Mouse (Mus musculus) CH12.LX (cell line): ENCODE data around the gene Pgc. TPM values are rescaled to one million over a fixed set of nuclear protein-coding genes. Genes with fewer than 3 reads are reported as not detected.
A peak's percentile ranks its signal among the peaks of the same experiment; 100 is the strongest.

Source experiments
- DNase-seq: peaks from one replicate; pipeline ENCODE4 v3.0.0-alpha.2; 2013; ENCODE audit errors: extremely low read depth
- H3K27ac ChIP-seq: 2 replicates; pipeline ENCODE4 v1.5.1; 2012; ENCODE audit warnings: low read depth, mild to moderate bottlenecking, control low read depth, moderate library complexity; ENCODE audit not compliant: insufficient read depth
- H3K27me3 ChIP-seq: replicated peaks from 2 replicates; pipeline ENCODE3; 2012; ENCODE audit warnings: inconsistent platforms
- H3K36me3 ChIP-seq, 2 experiments: replicated peaks in 1 of 2; 2 replicates each; pipeline versions ENCODE3 to v1.6.1; 2012; ENCODE audit warnings: inconsistent platforms in 1 of 2, low read length in 1 of 2, mild to moderate bottlenecking in 1 of 2, mixed read lengths in 1 of 2, moderate library complexity in 1 of 2; ENCODE audit not compliant: control insufficient read depth in 1 of 2, insufficient read depth in 1 of 2
- H3K4me1 ChIP-seq, 2 experiments: 2 replicates each; pipeline ENCODE4 v1.6.1; 2012; ENCODE audit warnings: inconsistent platforms in 1 of 2, moderate library complexity in 1 of 2; ENCODE audit not compliant: insufficient read depth in 2 of 2, control insufficient read depth in 1 of 2
- H3K4me2 ChIP-seq: 2 replicates; pipeline ENCODE4 v1.6.1; 2012; ENCODE audit warnings: low read depth, mild to moderate bottlenecking, control low read depth; ENCODE audit not compliant: poor library complexity, insufficient read depth, severe bottlenecking
- H3K4me3 ChIP-seq, 3 experiments: fragments of 150-350 bp in 1 of 3; sonication (generic) in 1 of 3; replicated peaks in 1 of 3; 2 replicates each; pipeline versions ENCODE3 to v1.5.1; 2011 to 2012; ENCODE audit warnings: low read depth in 2 of 3, low read length in 2 of 3, mild to moderate bottlenecking in 2 of 3, moderate library complexity in 2 of 3, control low read depth in 1 of 3, improper control_type of control experiment in 1 of 3, inconsistent platforms in 1 of 3, mixed read lengths in 1 of 3; ENCODE audit not compliant: poor library complexity in 1 of 3
- H3K79me2 ChIP-seq: replicated peaks from 2 replicates; pipeline ENCODE4 v1.6.1; 2012; ENCODE audit warnings: mild to moderate bottlenecking, moderate library complexity; ENCODE audit not compliant: control insufficient read depth, poor library complexity, insufficient read depth, severe bottlenecking; ENCODE audit errors: extremely low read depth
- H3K9ac ChIP-seq: 2 replicates; pipeline ENCODE4 v1.6.1; 2012; ENCODE audit warnings: low read depth, mild to moderate bottlenecking, control low read depth, moderate library complexity; ENCODE audit not compliant: insufficient read depth
- H3K9me3 ChIP-seq: replicated peaks from 2 replicates; pipeline ENCODE3; 2012; ENCODE audit warnings: low read length, inconsistent platforms, mixed read lengths
- CHD2 ChIP-seq: IDR thresholded peaks from 2 replicates; pipeline ENCODE4 v1.6.1; 2011; ENCODE audit warnings: low read length, improper control_type of control experiment
- ETS1 ChIP-seq: conservative IDR thresholded peaks from 2 replicates; pipeline ENCODE4 v1.6.1; 2012; ENCODE audit warnings: low read depth, mild to moderate bottlenecking, inconsistent platforms, low read length, improper control_type of control experiment, moderate library complexity
- HCFC1 ChIP-seq: IDR thresholded peaks from 2 replicates; pipeline ENCODE4 v1.6.1; 2012; ENCODE audit warnings: low read depth, mild to moderate bottlenecking, inconsistent platforms, low read length, improper control_type of control experiment
- IRF4 ChIP-seq: IDR thresholded peaks from 2 replicates; pipeline ENCODE4 v1.6.1; 2014; ENCODE audit warnings: low read depth, mild to moderate bottlenecking, inconsistent platforms, low read length, improper control_type of control experiment
- JUN ChIP-seq: IDR thresholded peaks from 2 replicates; pipeline ENCODE4 v1.6.1; 2011; ENCODE audit warnings: low read depth, mild to moderate bottlenecking, low read length, improper control_type of control experiment, moderate library complexity; ENCODE audit not compliant: insufficient read depth
- JUND ChIP-seq: conservative IDR thresholded peaks from 2 replicates; pipeline ENCODE4 v1.6.1; 2011; ENCODE audit warnings: low read depth, low read length, improper control_type of control experiment
- MAFK ChIP-seq: IDR thresholded peaks from 2 replicates; pipeline ENCODE4 v1.6.1; 2011; ENCODE audit warnings: low read length, improper control_type of control experiment; ENCODE audit not compliant: insufficient replicate concordance
- MAX ChIP-seq: IDR thresholded peaks from 2 replicates; pipeline ENCODE4 v1.6.1; 2011; ENCODE audit warnings: low read length, improper control_type of control experiment
- MAZ ChIP-seq: IDR thresholded peaks from 2 replicates; pipeline ENCODE4 v1.6.1; 2012; ENCODE audit warnings: low read depth, mild to moderate bottlenecking, inconsistent platforms, low read length, improper control_type of control experiment, moderate library complexity
- MEF2A ChIP-seq: IDR thresholded peaks from 2 replicates; pipeline ENCODE4 v1.6.1; 2014; ENCODE audit warnings: low read depth, mild to moderate bottlenecking, inconsistent platforms, low read length, improper control_type of control experiment, borderline replicate concordance
- NELFE ChIP-seq: IDR thresholded peaks from 2 replicates; pipeline ENCODE4 v1.6.1; 2011; ENCODE audit warnings: low read depth, low read length, improper control_type of control experiment
- NRF1 ChIP-seq: IDR thresholded peaks from 2 replicates; pipeline ENCODE4 v1.6.1; 2014; ENCODE audit warnings: low read depth, mild to moderate bottlenecking, inconsistent platforms, low read length, improper control_type of control experiment, moderate library complexity
- POLR2A ChIP-seq: IDR thresholded peaks from 2 replicates; pipeline ENCODE4 v1.6.1; 2011; ENCODE audit warnings: low read depth, mild to moderate bottlenecking, improper control_type of control experiment, low read length
- RAD21 ChIP-seq: IDR thresholded peaks from 2 replicates; pipeline ENCODE4 v1.6.1; 2011; ENCODE audit warnings: low read depth, mild to moderate bottlenecking, low read length, improper control_type of control experiment, moderate library complexity
- RCOR1 ChIP-seq: conservative IDR thresholded peaks from 2 replicates; pipeline ENCODE4 v1.6.1; 2012; ENCODE audit warnings: low read depth, mild to moderate bottlenecking, inconsistent platforms, low read length, improper control_type of control experiment
- SIN3A ChIP-seq: IDR thresholded peaks from 2 replicates; pipeline ENCODE4 v1.6.1; 2012; ENCODE audit warnings: low read length, improper control_type of control experiment, inconsistent platforms
- SMC3 ChIP-seq: IDR thresholded peaks from 2 replicates; pipeline ENCODE4 v1.6.1; 2011; ENCODE audit warnings: low read depth, low read length, improper control_type of control experiment
- TBP ChIP-seq: conservative IDR thresholded peaks from 2 replicates; pipeline ENCODE4 v1.6.1; 2011; ENCODE audit warnings: low read depth, low read length, improper control_type of control experiment
- TCF12 ChIP-seq: IDR thresholded peaks from 2 replicates; pipeline ENCODE4 v1.6.1; 2014; ENCODE audit warnings: low read depth, mild to moderate bottlenecking, inconsistent platforms, low read length, improper control_type of control experiment
- UBTF ChIP-seq: IDR thresholded peaks from 2 replicates; pipeline ENCODE4 v1.6.1; 2012; ENCODE audit warnings: low read depth, mild to moderate bottlenecking, inconsistent platforms, low read length, improper control_type of control experiment, moderate library complexity
- ZC3H11A ChIP-seq: IDR thresholded peaks from 2 replicates; pipeline ENCODE4 v1.6.1; 2012; ENCODE audit warnings: low read depth, mild to moderate bottlenecking, inconsistent platforms, low read length, improper control_type of control experiment
- ZMIZ1 ChIP-seq: IDR thresholded peaks from 2 replicates; pipeline ENCODE4 v1.6.1; 2012; ENCODE audit warnings: low read depth, mild to moderate bottlenecking, inconsistent platforms, low read length, improper control_type of control experiment
- ZNF384 ChIP-seq: IDR thresholded peaks from 2 replicates; pipeline ENCODE4 v1.6.1; 2012; ENCODE audit warnings: low read depth, low read length, improper control_type of control experiment, inconsistent platforms
- dilution Hi-C: fragments of 300-500 bp; cut with MboI; formaldehyde crosslinking; loops from 2 replicates; pipeline ENCODE4 v1.14.3; 2020; ENCODE audit warnings: low sequenced_read_pairs; ENCODE audit not compliant: extremely low pct_unique_long_range_greater_than_20kb, extremely low pct_ligation_motif_present
- in situ Hi-C: fragments of 300-500 bp; cut with MboI; formaldehyde crosslinking; loops from 3 replicates; pipeline ENCODE4 v1.14.3; 2019; ENCODE audit warnings: low sequenced_read_pairs, low pct_ligation_motif_present, low pct_unique_long_range_greater_than_20kb, mixed read lengths
- polyA plus RNA-seq: library from polyadenylated mRNA; unstranded; fragments of >175 nt; gene quantifications from 2 replicates; pipeline ENCODE4 v1.2.1, GENCODE M21; 2012; ENCODE audit warnings: low read depth; ENCODE audit not compliant: insufficient read length
- total RNA-seq, 2 experiments: library from RNA; depleted of rRNA; stranded (reverse); fragments of 300-350 nt in 1 of 2; fragments of >200 nt in 1 of 2; gene quantifications; 2 replicates each; pipeline ENCODE4 v1.2.3; 2012 to 2014

The Pgc gene
- total and polyA plus RNA-seq, 3 experiments, result not detected

GRCm38 (mm10) chr17:47678702-47679101, 47.9 kb upstream of the Pgc start:
- Histone ChIP-seq H3K9ac (no peak overlapping the region), H3K27ac (no peak overlapping the region), H3K4me1 (peaks cover 5 to 20% of the 10 kb centered on the region in 2 experiments), H3K9me3 (no peaks in the 10 kb centered on the region), H3K4me3 (no peak overlapping the region), H3K4me2 (no peak overlapping the region), H3K27me3 (no peaks in the 10 kb centered on the region), H3K36me3 (peaks cover 28 to 74% of the 10 kb centered on the region in 2 experiments), H3K79me2 (no peaks in the 10 kb centered on the region)
- no peak for DNase-seq
- TF ChIP-seq IRF4, result no peak
- dilution Hi-C loops (no loop called here), in situ Hi-C loops (no loop called here)

GRCm38 (mm10) chr17:47682836-47683235, 43.8 kb upstream of the Pgc start:
- in situ Hi-C loops (no loop called here), dilution Hi-C loops (no loop called here)
- peaks cover 10% of the 10 kb centered on the region for H3K79me2 ChIP-seq
- no peak overlapping the region for H3K9ac ChIP-seq
- H3K27me3 ChIP-seq, result no peaks in the 10 kb centered on the region
- no peak for TF ChIP-seq MAZ
- TF ChIP-seq RAD21, result no peak
- no peak for TF ChIP-seq ZC3H11A
- no peak for TF ChIP-seq SIN3A
- TF ChIP-seq CHD2, result no peak
- no peak for TF ChIP-seq JUN
- TF ChIP-seq ZMIZ1, result no peak
- TF ChIP-seq HCFC1, result no peak
- TF ChIP-seq TCF12, result no peak
- no peak overlapping the region for H3K4me2 ChIP-seq
- no peak overlapping the region for H3K27ac ChIP-seq
- H3K9me3 ChIP-seq, result no peaks in the 10 kb centered on the region
- no peak for DNase-seq
- H3K4me3 ChIP-seq, result no peak overlapping the region
- H3K36me3 ChIP-seq, result peaks cover 41 to 81% of the 10 kb centered on the region in 2 experiments
- peaks cover 8 to 22% of the 10 kb centered on the region in 2 experiments for H3K4me1 ChIP-seq

- peak overlapping the region; percentile 90 for H3K4me2 ChIP-seq
- H3K9me3 ChIP-seq, result no peaks in the 10 kb centered on the region
- H3K9ac ChIP-seq, result peak overlapping the region; percentile 84
- dilution Hi-C loops, result no loop called here
- peak overlapping the region; percentile 85 to 96 (median 92) for H3K4me3 ChIP-seq
- peaks cover 41% of the 10 kb centered on the region for H3K27me3 ChIP-seq
- H3K4me1 ChIP-seq, result peaks cover 10 to 29% of the 10 kb centered on the region in 2 experiments
- H3K36me3 ChIP-seq, result peaks cover 18 to 41% of the 10 kb centered on the region in 2 experiments
- DNase-seq, result peak; percentile 97
- in situ Hi-C loops, result loop anchor here (5.0 kb wide), 1 partner anchor 75 kb away; the partner anchor contains the start of genes Bysl, Gm20517 and Med20
- H3K27ac ChIP-seq, result no peak overlapping the region
- peaks cover 10% of the 10 kb centered on the region for H3K79me2 ChIP-seq
- no peak for TF ChIP-seq JUND
- TF ChIP-seq MEF2A, result peak; percentile 46; the same call in 1 of the 2 replicates
- no peak for TF ChIP-seq MAFK
- peak; percentile 93 for TF ChIP-seq SIN3A
- TF ChIP-seq ZMIZ1, result peak; percentile 58
- no peak for TF ChIP-seq SMC3
- peak; percentile 97 for TF ChIP-seq HCFC1
- peak; percentile 89 for TF ChIP-seq NELFE
- peak; percentile 66 for TF ChIP-seq NRF1
- TF ChIP-seq ZNF384, result no peak
- TF ChIP-seq UBTF, result no peak
- peak; percentile 89 for TF ChIP-seq POLR2A
- TF ChIP-seq RCOR1, result 0 out of 2 replicates have a peak, but pooled peaks have one; percentile 74
- TF ChIP-seq MAZ, result peak; percentile 82
- peak; percentile 65 for TF ChIP-seq MAX
- peak; percentile 19; the same call in 1 of the 2 replicates for TF ChIP-seq ETS1
- peak; percentile 82 for TF ChIP-seq TBP
Measured at GRCm38 (mm10) chr17:47687409-47688343, 39.0 kb upstream of the Pgc start.
